Mouse (Mus musculus): Measurements from ENCODE around the gene Syngr3.

- no peak for TF ChIP-seq CTCF (IDR thresholded peaks at IDR 0.05; ENCODE audit: control insufficient read depth, insufficient read depth, low read length)
- TF ChIP-seq POLR2A (IDR thresholded peaks at IDR 0.05; ENCODE audit: borderline replicate concordance, control insufficient read depth, low read depth, low read length), result no peak
Observed at GRCm38 (mm10) chr17:24722220-24722924, 32.6 kb upstream of the Syngr3 start.
